In genomic region chr15:38414318-38415090, GRCm38 (mm10) we compare ENCODE assay signal across 10 mouse cellular contexts.
A peak's percentile ranks its signal among the peaks of the same experiment; 100 is the strongest.
DNase-seq lines count a peak whose midpoint lies in the region; ATAC-seq and TF ChIP-seq lines count a peak whose summit lies in the region.
"Had no signal": no experiment of that assay in that cellular context is flagged by ENCODE, and none has a peak within 500 bp of the region (broad histone marks: within the 10 kb centered on the region; RNA-seq: fewer than 3 reads in every experiment).

No protein-coding gene starts in this region.

- H3K36me3 ChIP-seq in hindbrain, postnatal 0 days (ENCODE audit: insufficient read depth, low read length): no peaks in the 10 kb centered on the region
- H3K36me3 ChIP-seq in hindbrain, embryonic 16.5 days (ENCODE audit: control insufficient read depth, insufficient read depth, low read length): no peaks in the 10 kb centered on the region
- H3K36me3 ChIP-seq in heart, embryonic 10.5 days: no peaks in the 10 kb centered on the region

- 60% methylated on average over 8 of the region's 8 CpGs for WGBS in hindbrain, postnatal 0 days
- 68% methylated on average over 8 of the region's 8 CpGs for WGBS in hindbrain, embryonic 16.5 days
- WGBS in heart, embryonic 10.5 days: 74% methylated on average over 8 of the region's 8 CpGs

- no peak overlapping the region for H3K4me2 ChIP-seq in hindbrain, postnatal 0 days (ENCODE audit: low read depth, low read length)
- no peak overlapping the region for H3K4me2 ChIP-seq in hindbrain, embryonic 16.5 days (ENCODE audit: low read length)

- no peaks in the 10 kb centered on the region for H3K4me1 ChIP-seq in hindbrain, postnatal 0 days (ENCODE audit: insufficient read depth, low read length)
- no peaks in the 10 kb centered on the region for H3K4me1 ChIP-seq in hindbrain, embryonic 16.5 days (ENCODE audit: control insufficient read depth, insufficient read depth, low read depth, low read length)
- peaks cover 13% of the 10 kb centered on the region for H3K4me1 ChIP-seq in heart, embryonic 10.5 days

- ATAC-seq in hindbrain, postnatal 0 days: 0 out of 2 replicates have a peak, but pooled peaks have one; percentile 40
- no peak for ATAC-seq in hindbrain, embryonic 16.5 days
- ATAC-seq in monocyte, adult 5-6 weeks (replicated peaks; ENCODE audit: insufficient number of reproducible peaks, low FRiP score, low TSS enrichment, poor library complexity, severe bottlenecking): no peak
- no peak for ATAC-seq in erythroid progenitor cell, adult 5-6 weeks (replicated peaks; ENCODE audit: low FRiP score, poor library complexity, severe bottlenecking)

- DNase-seq in hindbrain, postnatal 0 days (ENCODE audit: low spot score): peak; percentile 18
- DNase-seq in MN1 (ENCODE audit: low spot score): peak; percentile 75
- DNase-seq in heart, embryonic 10.5 days (ENCODE audit: low spot score): peak; percentile 74
- peak; percentile 69 for DNase-seq in kidney, postnatal 10 days
- DNase-seq in neural tube, embryonic 10.5 days (ENCODE audit: extremely low spot score, low spot score): no peak
- DNase-seq: cerebellum, adult 9-10 months had no signal

- H3K4me3 ChIP-seq in hindbrain, postnatal 0 days (ENCODE audit: low read length): no peak overlapping the region
- H3K4me3 ChIP-seq in hindbrain, embryonic 16.5 days (ENCODE audit: low read length): no peak overlapping the region
- no peak overlapping the region for H3K4me3 ChIP-seq in heart, embryonic 10.5 days
- H3K4me3 ChIP-seq: myocyte had no signal

- no peaks in the 10 kb centered on the region for H3K27me3 ChIP-seq in hindbrain, postnatal 0 days (ENCODE audit: insufficient read depth, low read length)
- no peaks in the 10 kb centered on the region for H3K27me3 ChIP-seq in hindbrain, embryonic 16.5 days (replicated peaks; ENCODE audit: control insufficient read depth, insufficient read depth, low read length)
- no peaks in the 10 kb centered on the region for H3K27me3 ChIP-seq in heart, embryonic 10.5 days (ENCODE audit: insufficient read depth, poor library complexity, severe bottlenecking)

- H3K9ac ChIP-seq in hindbrain, postnatal 0 days (replicated peaks; ENCODE audit: low read length): no peak overlapping the region
- no peak overlapping the region for H3K9ac ChIP-seq in hindbrain, embryonic 16.5 days (ENCODE audit: low read depth, low read length)

- H3K27ac ChIP-seq in hindbrain, postnatal 0 days: no peak overlapping the region
- no peak overlapping the region for H3K27ac ChIP-seq in hindbrain, embryonic 16.5 days (ENCODE audit: low read depth, low read length)
- H3K27ac ChIP-seq in heart, embryonic 10.5 days: peak overlapping the region; percentile 47; the same call in 1 of the 2 replicates

- TF ChIP-seq CTCF in hindbrain, postnatal 0 days (IDR thresholded peaks at IDR 0.05; ENCODE audit: low read depth): no peak

- no peaks in the 10 kb centered on the region for H3K9me3 ChIP-seq in hindbrain, postnatal 0 days (ENCODE audit: low read length)
- no peaks in the 10 kb centered on the region for H3K9me3 ChIP-seq in hindbrain, embryonic 16.5 days (ENCODE audit: control insufficient read depth, low read length)
- no peaks in the 10 kb centered on the region for H3K9me3 ChIP-seq in heart, embryonic 10.5 days
